Mouse (Mus musculus) C2C12 (cell line): ENCODE data around the gene Diras2.

Experiments
- CTCF ChIP-seq: IDR thresholded peaks from one replicate; pipeline ENCODE4 v1.5.1; 2011; ENCODE audit not compliant: control insufficient read depth, insufficient read depth, insufficient read length
- MAX ChIP-seq: IDR thresholded peaks from one replicate; pipeline ENCODE4 v1.6.1; 2011; ENCODE audit warnings: mild to moderate bottlenecking, control low read depth
- MYOG ChIP-seq: IDR thresholded peaks from one replicate; pipeline ENCODE4 v1.6.1; 2011; ENCODE audit not compliant: control insufficient read depth, insufficient read length; ENCODE audit errors: extremely low read depth

- no peak for TF ChIP-seq CTCF
- no peak for TF ChIP-seq MAX
- TF ChIP-seq MYOG = no peak
Measured at GRCm38 (mm10) chr13:52546288-52546687, 15.2 kb upstream of the Diras2 start.
